Mouse (Mus musculus) heart, embryonic 11.5 days (tissue): ENCODE results near the gene Ppp6r3. TPM values are rescaled to one million over a fixed set of nuclear protein-coding genes. Genes with fewer than 3 reads are reported as not detected.

Source experiments
- ATAC-seq: fragments of 200-750 bp; cut with Nextera tagmentation; replicated peaks from 2 replicates; pipeline ENCODE4 v1.8.0; 2017; ENCODE audit warnings: moderate library complexity; ENCODE audit not compliant: insufficient number of reproducible peaks, low FRiP score, low TSS enrichment
- H3K27ac ChIP-seq: fragments of 300-500 bp; sonication (generic); 2 replicates; pipeline ENCODE4 v1.5.1; 2014; ENCODE audit warnings: mild to moderate bottlenecking, low read depth, low read length
- H3K27me3 ChIP-seq: fragments of 300-500 bp; sonication (generic); 2 replicates; pipeline ENCODE4 v1.6.1; 2014; ENCODE audit warnings: mild to moderate bottlenecking, low read length, mixed read lengths; ENCODE audit not compliant: control insufficient read depth, insufficient read depth
- H3K36me3 ChIP-seq: fragments of 300-500 bp; sonication (generic); 2 replicates; pipeline ENCODE4 v1.6.1; 2014; ENCODE audit warnings: mild to moderate bottlenecking, low read length, moderate library complexity, mixed read lengths; ENCODE audit not compliant: control insufficient read depth, insufficient read depth
- H3K4me1 ChIP-seq: fragments of 300-500 bp; sonication (generic); 2 replicates; pipeline ENCODE4 v1.6.1; 2014; ENCODE audit warnings: low read length; ENCODE audit not compliant: control insufficient read depth, insufficient read depth
- H3K4me2 ChIP-seq: fragments of 300-500 bp; sonication (generic); 2 replicates; pipeline ENCODE4 v1.6.1; 2014; ENCODE audit warnings: mild to moderate bottlenecking, moderate library complexity
- H3K4me3 ChIP-seq: fragments of 300-500 bp; sonication (generic); 2 replicates; pipeline ENCODE4 v1.5.1; 2014; ENCODE audit warnings: low read depth, low read length
- H3K9ac ChIP-seq: fragments of 300-500 bp; sonication (generic); 2 replicates; pipeline ENCODE4 v1.6.1; 2014; ENCODE audit warnings: mild to moderate bottlenecking, low read depth, low read length, moderate library complexity
- H3K9me3 ChIP-seq: fragments of 300-500 bp; sonication (generic); replicated peaks from 2 replicates; pipeline ENCODE4 v1.6.1; 2016; ENCODE audit warnings: low read length; ENCODE audit not compliant: control insufficient read depth
- WGBS: fragments of 180-500 bp; shearing (Covaris S2); extraction: QIAGEN DNeasy Blood & Tissue Kit; methylation state at CpG from one replicate; pipeline ENCODE4 v1.1.7; 2014; ENCODE audit not compliant: insufficient replicate concordance; 5-methylcytosine and 5-hydroxymethylcytosine counted together
- polyA plus RNA-seq: library from polyadenylated mRNA; unstranded; fragments of >200 nt; fragmentation: Nextera tagmentation; extraction: Ambion mirVana; gene quantifications from 2 replicates; pipeline ENCODE4 v1.2.1, GENCODE M21; 2014

The Ppp6r3 gene
- polyA plus RNA-seq, 1 experiment from 2014 or later = 57.9 TPM

GRCm38 (mm10) chr19:3528646-3529045 is 46.9 kb downstream of the Ppp6r3 start:
- Histone ChIP-seq H3K4me2 (no peak overlapping the region), H3K27ac (no peak overlapping the region), H3K9me3 (no peaks in the 10 kb centered on the region), H3K27me3 (no peaks in the 10 kb centered on the region), H3K4me3 (no peak overlapping the region), H3K9ac (no peak overlapping the region), H3K4me1 (no peaks in the 10 kb centered on the region), H3K36me3 (peaks cover 4% of the 10 kb centered on the region; the same call in 1 of the 2 replicates)
- ATAC-seq = no peak
- WGBS = 89% methylated on average over 4 of the region's 4 CpGs

DNA sequence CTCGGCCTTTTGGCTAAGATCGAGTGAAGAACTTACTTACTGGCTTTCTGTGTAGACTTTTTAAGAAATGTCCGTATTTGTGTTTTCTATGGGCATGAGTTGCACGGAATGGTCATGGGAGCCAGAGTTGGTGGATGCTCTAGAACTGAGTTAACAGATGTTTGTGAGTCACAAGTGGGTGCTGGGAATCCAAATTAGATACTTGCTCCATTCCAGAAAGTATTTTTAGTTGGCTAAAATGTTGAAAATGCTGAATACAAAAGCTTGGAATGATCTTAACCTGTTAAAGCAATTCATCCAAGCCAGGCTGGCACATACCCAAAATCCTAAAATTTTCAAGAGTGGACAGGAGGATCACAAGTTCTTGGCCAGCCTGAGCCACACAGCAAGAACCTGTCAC is 48.0 kb downstream of the Ppp6r3 start:
- no peak overlapping the region for H3K4me2 ChIP-seq
- H3K9ac ChIP-seq = no peak overlapping the region
- no peaks in the 10 kb centered on the region for H3K9me3 ChIP-seq
- peaks cover 4% of the 10 kb centered on the region; the same call in 1 of the 2 replicates for H3K36me3 ChIP-seq
- H3K27ac ChIP-seq = no peak overlapping the region
- ATAC-seq = no peak
- no peaks in the 10 kb centered on the region for H3K4me1 ChIP-seq
- no peak overlapping the region for H3K4me3 ChIP-seq
- 97% methylated on average over 4 of the region's 4 CpGs for WGBS
- no peaks in the 10 kb centered on the region for H3K27me3 ChIP-seq

DNA sequence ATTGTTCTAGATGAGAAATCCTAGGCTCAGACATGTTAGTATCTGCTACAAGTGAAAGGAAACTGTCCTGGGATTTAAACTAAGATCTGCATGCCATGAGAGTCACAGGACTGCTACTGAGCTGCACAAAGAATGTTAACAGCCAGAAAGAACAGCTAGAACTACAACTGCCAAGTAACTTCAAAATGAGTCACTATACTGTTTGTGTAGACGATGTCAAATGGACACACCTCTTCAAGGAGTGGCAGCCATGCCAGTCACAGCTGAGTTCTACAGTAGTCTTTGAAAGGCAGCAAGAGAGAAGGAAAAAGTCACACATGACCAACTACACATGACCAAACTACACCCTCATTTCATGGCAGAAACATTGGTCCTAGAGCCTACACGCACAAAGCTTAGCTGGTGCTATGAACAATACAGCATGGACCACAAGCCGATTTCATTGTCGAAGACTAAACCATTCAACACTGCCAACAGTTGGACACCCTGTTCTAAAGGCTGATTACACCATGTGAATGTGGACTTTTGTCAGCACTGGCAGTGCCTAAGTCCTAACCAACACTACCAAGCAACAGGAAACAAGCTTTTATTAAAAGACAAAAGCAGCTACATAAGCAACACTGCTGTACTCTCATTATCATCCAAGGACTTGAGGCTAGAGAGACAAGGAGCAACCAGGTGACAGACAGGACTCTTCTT is 55.9 kb downstream of the Ppp6r3 start:
- H3K4me2 ChIP-seq = no peak overlapping the region
- H3K4me3 ChIP-seq = no peak overlapping the region
- H3K4me1 ChIP-seq = no peaks in the 10 kb centered on the region
- no peaks in the 10 kb centered on the region for H3K9me3 ChIP-seq
- peaks cover 8% of the 10 kb centered on the region; the same call in 1 of the 2 replicates for H3K36me3 ChIP-seq
- 95% methylated on average over 4 of the region's 4 CpGs for WGBS
- no peaks in the 10 kb centered on the region for H3K27me3 ChIP-seq
- no peak overlapping the region for H3K9ac ChIP-seq
- ATAC-seq = no peak
- H3K27ac ChIP-seq = no peak overlapping the region

- Histone ChIP-seq H3K36me3 (peaks cover 40% of the 10 kb centered on the region), H3K9ac (no peak overlapping the region), H3K9me3 (no peaks in the 10 kb centered on the region), H3K27ac (no peak overlapping the region), H3K4me3 (no peak overlapping the region), H3K27me3 (no peaks in the 10 kb centered on the region), H3K4me1 (no peaks in the 10 kb centered on the region), H3K4me2 (no peak overlapping the region)
- 86% methylated on average over 3 of the region's 3 CpGs for WGBS
- ATAC-seq = no peak
Measured at GRCm38 (mm10) chr19:3497216-3497615, 78.3 kb downstream of the Ppp6r3 start.

DNA sequence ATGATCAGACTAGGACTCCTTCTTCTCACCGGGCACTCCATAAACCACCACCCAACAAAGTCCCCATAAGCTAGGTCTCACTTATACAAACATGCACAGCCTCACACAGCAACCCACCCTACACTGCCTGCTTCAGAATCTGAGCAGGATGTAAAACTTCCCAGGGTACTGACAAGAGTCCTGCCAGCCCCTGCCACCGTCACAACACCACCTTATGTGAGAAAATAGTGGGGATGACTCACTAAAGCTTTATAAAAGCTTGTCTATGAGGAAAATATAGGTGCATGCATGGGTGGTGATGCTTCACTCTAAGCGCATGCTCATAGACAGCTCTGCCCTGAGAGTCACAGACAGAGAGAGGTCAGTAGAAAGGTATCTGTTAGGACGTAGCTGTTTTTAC is 85.7 kb downstream of the Ppp6r3 start:
- WGBS = 95% methylated on average over 4 of the region's 4 CpGs
- no peak overlapping the region for H3K4me3 ChIP-seq
- H3K27ac ChIP-seq = no peak overlapping the region
- no peak overlapping the region for H3K9ac ChIP-seq
- H3K27me3 ChIP-seq = no peaks in the 10 kb centered on the region
- H3K4me1 ChIP-seq = no peaks in the 10 kb centered on the region
- H3K36me3 ChIP-seq = peaks cover 51% of the 10 kb centered on the region
- no peak overlapping the region for H3K4me2 ChIP-seq
- H3K9me3 ChIP-seq = no peaks in the 10 kb centered on the region
- no peak for ATAC-seq

- H3K27ac ChIP-seq = no peak overlapping the region
- WGBS = 93% methylated on average over 7 of the region's 7 CpGs
- no peaks in the 10 kb centered on the region for H3K4me1 ChIP-seq
- no peaks in the 10 kb centered on the region for H3K27me3 ChIP-seq
- ATAC-seq = no peak
- H3K36me3 ChIP-seq = peaks cover 33% of the 10 kb centered on the region
- no peak overlapping the region for H3K4me3 ChIP-seq
- H3K9ac ChIP-seq = no peak overlapping the region
- H3K4me2 ChIP-seq = no peak overlapping the region
- H3K9me3 ChIP-seq = no peaks in the 10 kb centered on the region
Measured at GRCm38 (mm10) chr19:3482831-3483230, 92.7 kb downstream of the Ppp6r3 start.

DNA sequence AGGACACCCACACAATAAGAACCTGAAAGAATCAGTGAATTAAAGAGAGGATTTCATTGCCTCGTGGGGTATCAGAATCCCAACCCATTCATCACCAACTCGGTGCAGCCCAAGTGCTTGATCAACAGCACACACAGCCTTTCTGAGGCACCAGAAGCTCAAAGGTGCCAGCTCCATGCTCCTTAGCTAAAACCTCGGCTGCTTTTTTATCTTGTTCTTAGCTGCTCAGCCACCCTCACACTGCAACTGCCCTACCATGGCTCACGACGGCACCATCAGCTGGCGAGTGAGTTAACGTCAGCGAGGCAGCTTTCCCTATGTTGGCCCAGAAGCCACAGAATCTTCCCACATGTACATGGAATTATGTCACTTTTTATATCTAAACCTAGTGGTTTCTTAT is 95.4 kb downstream of the Ppp6r3 start:
- no peaks in the 10 kb centered on the region for H3K4me1 ChIP-seq
- H3K27ac ChIP-seq = no peak overlapping the region
- H3K4me3 ChIP-seq = no peak overlapping the region
- WGBS = 83% methylated on average over 8 of the region's 8 CpGs
- no peaks in the 10 kb centered on the region for H3K27me3 ChIP-seq
- H3K4me2 ChIP-seq = no peak overlapping the region
- no peak overlapping the region for H3K9ac ChIP-seq
- peaks cover 18% of the 10 kb centered on the region for H3K36me3 ChIP-seq
- H3K9me3 ChIP-seq = no peaks in the 10 kb centered on the region
- no peak for ATAC-seq

- Histone ChIP-seq H3K9me3 (no peaks in the 10 kb centered on the region), H3K4me3 (no peak overlapping the region), H3K4me2 (no peak overlapping the region), H3K4me1 (no peaks in the 10 kb centered on the region), H3K9ac (no peak overlapping the region), H3K27me3 (no peaks in the 10 kb centered on the region), H3K27ac (no peak overlapping the region), H3K36me3 (peaks cover 23% of the 10 kb centered on the region)
- no peak for ATAC-seq
- WGBS = 90% methylated on average over 3 of the region's 3 CpGs
Measured at GRCm38 (mm10) chr19:3476996-3477395, 98.6 kb downstream of the Ppp6r3 start.

DNA sequence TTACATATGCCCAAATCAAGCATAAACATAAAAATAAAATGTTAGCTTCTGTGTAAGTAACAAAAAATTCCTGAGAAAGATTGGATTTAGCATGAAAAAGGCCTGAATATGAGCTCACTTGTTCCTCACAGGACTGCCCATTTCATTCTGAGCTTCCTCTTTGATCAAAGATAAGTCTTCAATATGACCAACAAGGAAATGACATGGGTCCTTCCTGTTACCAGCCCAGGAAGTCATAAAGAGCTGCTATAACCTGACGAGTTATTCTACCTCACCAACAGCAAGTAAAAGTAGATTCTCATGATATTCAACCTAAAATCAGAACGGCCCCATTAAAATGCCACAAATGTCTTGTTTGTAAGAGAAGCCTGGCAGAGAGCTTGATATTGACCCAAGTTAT is 104.3 kb downstream of the Ppp6r3 start:
- Histone ChIP-seq H3K4me2 (no peak overlapping the region), H3K4me1 (no peaks in the 10 kb centered on the region), H3K27me3 (no peaks in the 10 kb centered on the region), H3K9me3 (no peaks in the 10 kb centered on the region), H3K36me3 (peaks cover 53% of the 10 kb centered on the region), H3K4me3 (no peak overlapping the region), H3K9ac (no peak overlapping the region), H3K27ac (no peak overlapping the region)
- ATAC-seq = no peak
- WGBS = 89% methylated on average over 2 of the region's 2 CpGs
